Mouse (Mus musculus): ENCODE measurements around the gene Dhx30.
"Not testable (repeated sequence)": the region's sequence is repeated elsewhere in the genome, so short reads cannot be mapped to it uniquely, and the experiment has no call there.

DNA sequence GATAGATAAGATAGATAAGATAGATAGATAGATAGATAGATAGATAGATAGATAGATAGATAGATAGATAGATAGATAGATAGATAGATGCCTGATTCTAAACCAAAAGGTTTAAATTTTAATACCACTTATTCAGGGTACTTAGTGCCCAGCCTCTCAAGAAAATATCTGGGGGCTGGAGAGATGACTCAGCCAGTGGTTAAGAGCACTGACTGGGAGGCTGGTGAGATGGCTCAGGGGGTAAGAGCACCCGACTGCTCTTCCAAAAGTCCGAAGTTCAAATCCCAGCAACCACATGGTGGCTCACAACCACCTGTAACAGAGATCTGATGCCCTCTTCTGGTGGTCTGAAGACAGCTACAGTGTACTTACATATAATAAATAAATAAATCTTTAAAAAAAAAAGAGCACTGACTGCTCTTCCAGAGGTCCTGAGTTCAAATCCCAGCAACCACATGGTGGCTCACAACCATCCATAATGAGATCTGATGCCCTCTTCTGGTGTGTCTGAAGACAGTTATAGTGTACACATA lies 6.4 kb upstream of the Dhx30 start:
- not testable (repeated sequence) for TF ChIP-seq EP300 (optimal IDR thresholded peaks at IDR 0.05); CTCF (IDR thresholded peaks at IDR 0.05; ENCODE audit: low read depth)
